ENCODE assay signal across 27 mouse cellular contexts in the genomic region with DNA sequence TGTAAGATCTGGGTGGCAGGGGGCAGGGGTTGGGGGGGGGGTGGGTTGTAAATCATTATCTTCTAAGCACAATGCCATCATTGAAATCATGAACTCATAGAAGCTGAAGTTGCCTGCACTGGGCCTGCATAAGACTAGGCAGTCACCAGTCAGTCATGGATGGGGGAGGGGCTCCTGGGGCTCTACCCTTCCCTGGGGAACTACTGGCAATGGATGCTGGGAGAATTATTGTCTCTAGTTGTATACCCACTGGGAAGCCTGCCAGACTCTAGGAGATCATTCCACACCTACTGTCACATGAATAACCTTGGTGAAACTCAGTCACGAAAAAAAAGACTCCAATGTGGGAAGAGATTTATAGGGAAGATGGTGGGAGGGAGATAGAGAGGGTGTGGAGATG.
A peak's percentile ranks its signal among the peaks of the same experiment; 100 is the strongest.
DNase-seq lines count a peak whose midpoint lies in the region; ATAC-seq lines count a peak whose summit lies in the region.
"Had no signal": no experiment of that assay in that cellular context is flagged by ENCODE, and none has a peak within 500 bp of the region (broad histone marks: within the 10 kb centered on the region; RNA-seq: fewer than 3 reads in every experiment).

No protein-coding gene starts in this region.

- no peak overlapping the region for H3K4me3 ChIP-seq in forebrain, embryonic 14.5 days (ENCODE audit: low read depth, low read length)
- H3K4me3 ChIP-seq in forebrain, embryonic 12.5 days (replicated peaks), result no peak overlapping the region
- no peak overlapping the region for H3K4me3 ChIP-seq in heart, embryonic 16.5 days (ENCODE audit: low read length)
- no peak overlapping the region for H3K4me3 ChIP-seq in midbrain, embryonic 14.5 days (replicated peaks; ENCODE audit: low read depth, low read length)
- H3K4me3 ChIP-seq in midbrain, embryonic 10.5 days, result no peak overlapping the region
- H3K4me3 ChIP-seq: embryonic facial prominence, embryonic 12.5 days; forebrain, embryonic 10.5 days; hindbrain, embryonic 13.5 days; limb, embryonic 15.5 days; liver, embryonic 13.5 days had no signal

- peak; percentile 60 for DNase-seq in forebrain, embryonic 14.5 days (ENCODE audit: low spot score)
- DNase-seq in heart, postnatal 36 days, result no peak
- DNase-seq in midbrain, embryonic 14.5 days, result peak; percentile 25
- no peak for DNase-seq in midbrain, embryonic 10.5 days (ENCODE audit: low spot score)
- DNase-seq in brain, adult 2 months (ENCODE audit: low read depth, low spot score), result peak; percentile 10
- no peak for DNase-seq in gastrocnemius, postnatal 14 days
- DNase-seq: adrenal gland, postnatal 25 days; cerebellum, adult 8-10 months; cerebellum, postnatal 36 days; forebrain, postnatal 0 days; kidney, adult 8-10 months; kidney, postnatal 4 days; liver, embryonic 13.5 days; lung, adult 18-20 months; lung, postnatal 10 days; spleen, adult 18-20 months; thymus, adult 18-20 months; thymus, postnatal 25 days had no signal

- H3K9me3 ChIP-seq in forebrain, embryonic 14.5 days (replicated peaks; ENCODE audit: control insufficient read depth, low read length), result no peaks in the 10 kb centered on the region
- H3K9me3 ChIP-seq in forebrain, embryonic 12.5 days, result no peaks in the 10 kb centered on the region
- no peaks in the 10 kb centered on the region for H3K9me3 ChIP-seq in heart, embryonic 16.5 days (replicated peaks; ENCODE audit: control insufficient read depth, low read length)
- no peaks in the 10 kb centered on the region for H3K9me3 ChIP-seq in midbrain, embryonic 14.5 days (ENCODE audit: control insufficient read depth, low read length)
- H3K9me3 ChIP-seq in midbrain, embryonic 10.5 days (replicated peaks), result no peaks in the 10 kb centered on the region
- H3K9me3 ChIP-seq: embryonic facial prominence, embryonic 12.5 days; forebrain, embryonic 10.5 days; hindbrain, embryonic 13.5 days; limb, embryonic 15.5 days; liver, embryonic 13.5 days had no signal

- H3K36me3 ChIP-seq in forebrain, embryonic 14.5 days (ENCODE audit: control insufficient read depth, insufficient read depth, low read length), result no peaks in the 10 kb centered on the region
- H3K36me3 ChIP-seq in forebrain, embryonic 12.5 days (replicated peaks), result no peaks in the 10 kb centered on the region
- H3K36me3 ChIP-seq in heart, embryonic 16.5 days (ENCODE audit: control insufficient read depth, insufficient read depth), result no peaks in the 10 kb centered on the region
- no peaks in the 10 kb centered on the region for H3K36me3 ChIP-seq in midbrain, embryonic 14.5 days (ENCODE audit: control insufficient read depth, insufficient read depth, low read length)
- H3K36me3 ChIP-seq in midbrain, embryonic 10.5 days, result no peaks in the 10 kb centered on the region
- H3K36me3 ChIP-seq: embryonic facial prominence, embryonic 12.5 days; forebrain, embryonic 10.5 days; hindbrain, embryonic 13.5 days; limb, embryonic 15.5 days; liver, embryonic 13.5 days had no signal

- ATAC-seq in forebrain, embryonic 14.5 days, result no peak
- ATAC-seq in forebrain, embryonic 12.5 days (ENCODE audit: low FRiP score), result no peak
- ATAC-seq in heart, embryonic 16.5 days (replicated peaks; ENCODE audit: extremely low read depth, insufficient read depth, low FRiP score), result peak; percentile 85
- ATAC-seq in midbrain, embryonic 14.5 days (ENCODE audit: low FRiP score, low TSS enrichment), result no peak
- ATAC-seq: forebrain, postnatal 0 days; intestine, embryonic 16.5 days; midbrain, embryonic 16.5 days had no signal

- H3K4me2 ChIP-seq in forebrain, embryonic 14.5 days (ENCODE audit: low read length), result no peak overlapping the region
- no peak overlapping the region for H3K4me2 ChIP-seq in forebrain, embryonic 12.5 days
- no peak overlapping the region for H3K4me2 ChIP-seq in heart, embryonic 16.5 days (ENCODE audit: low read depth, low read length)
- H3K4me2 ChIP-seq in midbrain, embryonic 14.5 days (ENCODE audit: low read length), result no peak overlapping the region
- H3K4me2 ChIP-seq: embryonic facial prominence, embryonic 12.5 days; hindbrain, embryonic 13.5 days; limb, embryonic 15.5 days; liver, embryonic 13.5 days had no signal

- 31% methylated on average over 1 of the region's 1 CpGs for WGBS in forebrain, embryonic 14.5 days
- WGBS in forebrain, embryonic 12.5 days, result 65% methylated on average over 1 of the region's 1 CpGs
- WGBS in heart, embryonic 16.5 days, result 36% methylated on average over 1 of the region's 1 CpGs
- WGBS in midbrain, embryonic 14.5 days, result 74% methylated on average over 1 of the region's 1 CpGs
- 94% methylated on average over 1 of the region's 1 CpGs for WGBS in midbrain, embryonic 10.5 days

- intact Hi-C loops in heart, postnatal 36 days (cut with DNase I), result no loop called here
- intact Hi-C loops in gastrocnemius, postnatal 14 days (cut with DNase I; ENCODE audit: low total_unique reads), result no loop called here

- no peaks in the 10 kb centered on the region for H3K27me3 ChIP-seq in forebrain, embryonic 14.5 days (replicated peaks; ENCODE audit: control insufficient read depth, insufficient read depth, low read length)
- no peaks in the 10 kb centered on the region for H3K27me3 ChIP-seq in forebrain, embryonic 12.5 days
- no peaks in the 10 kb centered on the region for H3K27me3 ChIP-seq in heart, embryonic 16.5 days (ENCODE audit: control insufficient read depth, insufficient read depth, low read length)
- no peaks in the 10 kb centered on the region for H3K27me3 ChIP-seq in midbrain, embryonic 14.5 days (ENCODE audit: control insufficient read depth, insufficient read depth, low read length)
- no peaks in the 10 kb centered on the region for H3K27me3 ChIP-seq in midbrain, embryonic 10.5 days (ENCODE audit: low read depth, poor library complexity, severe bottlenecking)
- H3K27me3 ChIP-seq: embryonic facial prominence, embryonic 12.5 days; hindbrain, embryonic 13.5 days; limb, embryonic 15.5 days; liver, embryonic 13.5 days had no signal

- H3K4me1 ChIP-seq in forebrain, embryonic 14.5 days (ENCODE audit: control insufficient read depth, insufficient read depth, low read length), result 0 out of 2 replicates have a peak, but pooled peaks cover 4% of the 10 kb centered on the region
- peaks cover 9% of the 10 kb centered on the region; the same call in 1 of the 2 replicates for H3K4me1 ChIP-seq in forebrain, embryonic 12.5 days
- peaks cover 6% of the 10 kb centered on the region for H3K4me1 ChIP-seq in heart, embryonic 16.5 days (ENCODE audit: control insufficient read depth, insufficient read depth, low read length)
- H3K4me1 ChIP-seq in midbrain, embryonic 14.5 days (ENCODE audit: control insufficient read depth, insufficient read depth, low read length), result no peaks in the 10 kb centered on the region
- H3K4me1 ChIP-seq in midbrain, embryonic 10.5 days, result peaks cover 3% of the 10 kb centered on the region; the same call in 1 of the 2 replicates
- H3K4me1 ChIP-seq: limb, embryonic 15.5 days; liver, embryonic 13.5 days had no signal

- H3K27ac ChIP-seq in forebrain, embryonic 14.5 days (ENCODE audit: low read depth, low read length), result no peak overlapping the region
- H3K27ac ChIP-seq in forebrain, embryonic 12.5 days, result no peak overlapping the region
- peak overlapping the region; percentile 51; the same call in 1 of the 2 replicates for H3K27ac ChIP-seq in heart, embryonic 16.5 days (ENCODE audit: low read length)
- H3K27ac ChIP-seq in midbrain, embryonic 14.5 days (replicated peaks; ENCODE audit: low read depth, low read length), result no peak overlapping the region
- H3K27ac ChIP-seq in midbrain, embryonic 10.5 days (replicated peaks), result no peak overlapping the region
- H3K27ac ChIP-seq: embryonic facial prominence, embryonic 12.5 days; forebrain, embryonic 10.5 days; hindbrain, embryonic 13.5 days; kidney, postnatal 0 days; limb, embryonic 15.5 days; liver, embryonic 13.5 days had no signal

- H3K9ac ChIP-seq in forebrain, embryonic 14.5 days (ENCODE audit: low read length), result no peak overlapping the region
- no peak overlapping the region for H3K9ac ChIP-seq in forebrain, embryonic 12.5 days
- H3K9ac ChIP-seq in heart, embryonic 16.5 days (ENCODE audit: low read length), result no peak overlapping the region
- no peak overlapping the region for H3K9ac ChIP-seq in midbrain, embryonic 14.5 days (replicated peaks; ENCODE audit: low read length)
- H3K9ac ChIP-seq: embryonic facial prominence, embryonic 12.5 days; forebrain, postnatal 0 days; hindbrain, embryonic 13.5 days; limb, embryonic 15.5 days; liver, embryonic 13.5 days had no signal

Comparison
In these comparisons a context has a peak if more than half of its experiments do, and no peak if none do; other contexts are left out.
1. DNase-seq: peak in forebrain, embryonic 14.5 days (single experiment), midbrain, embryonic 14.5 days (single experiment) and brain, adult 2 months (single experiment); none in heart, postnatal 36 days (0 of 2), midbrain, embryonic 10.5 days (single experiment) and gastrocnemius, postnatal 14 days (single experiment).